Mouse (Mus musculus): ENCODE results near the gene Itgav. TPM values are rescaled to one million over a fixed set of nuclear protein-coding genes. Genes with fewer than 3 reads are reported as not detected.

The Itgav gene
- polyA plus RNA-seq, 1 experiment from 2014 or later = 32.9 TPM

GRCm38 (mm10) chr2:83683731-83684519 lies 40.3 kb upstream of the Itgav start:
- Histone ChIP-seq H3K27me3 (ENCODE audit: control insufficient read depth, insufficient read depth, low read length) (no peaks in the 10 kb centered on the region), H3K4me1 (ENCODE audit: control insufficient read depth, insufficient read depth, low read length) (no peaks in the 10 kb centered on the region), H3K4me2 (ENCODE audit: low read depth, low read length) (no peak overlapping the region), H3K36me3 (ENCODE audit: control insufficient read depth, insufficient read depth, low read length) (no peaks in the 10 kb centered on the region), H3K9ac (replicated peaks; ENCODE audit: low read depth, low read length) (no peak overlapping the region), H3K27ac (ENCODE audit: low read depth, low read length) (no peak overlapping the region), H3K9me3 (ENCODE audit: control insufficient read depth, low read length) (no peaks in the 10 kb centered on the region), H3K4me3 (ENCODE audit: low read depth, low read length) (no peak overlapping the region)
- ATAC-seq (ENCODE audit: low read depth) = no peak
- 79% methylated on average over 9 of the region's 9 CpGs for WGBS

GRCm38 (mm10) chr2:83684691-83685090 lies 39.5 kb upstream of the Itgav start:
- Histone ChIP-seq H3K36me3 (ENCODE audit: control insufficient read depth, insufficient read depth, low read length) (no peaks in the 10 kb centered on the region), H3K27me3 (ENCODE audit: control insufficient read depth, insufficient read depth, low read length) (no peaks in the 10 kb centered on the region), H3K9me3 (ENCODE audit: control insufficient read depth, low read length) (no peaks in the 10 kb centered on the region), H3K4me2 (ENCODE audit: low read depth, low read length) (no peak overlapping the region), H3K4me3 (ENCODE audit: low read depth, low read length) (no peak overlapping the region), H3K9ac (replicated peaks; ENCODE audit: low read depth, low read length) (no peak overlapping the region), H3K4me1 (ENCODE audit: control insufficient read depth, insufficient read depth, low read length) (no peaks in the 10 kb centered on the region), H3K27ac (ENCODE audit: low read depth, low read length) (no peak overlapping the region)
- ATAC-seq (ENCODE audit: low read depth) = no peak
- 86% methylated on average over 8 of the region's 8 CpGs for WGBS

DNA sequence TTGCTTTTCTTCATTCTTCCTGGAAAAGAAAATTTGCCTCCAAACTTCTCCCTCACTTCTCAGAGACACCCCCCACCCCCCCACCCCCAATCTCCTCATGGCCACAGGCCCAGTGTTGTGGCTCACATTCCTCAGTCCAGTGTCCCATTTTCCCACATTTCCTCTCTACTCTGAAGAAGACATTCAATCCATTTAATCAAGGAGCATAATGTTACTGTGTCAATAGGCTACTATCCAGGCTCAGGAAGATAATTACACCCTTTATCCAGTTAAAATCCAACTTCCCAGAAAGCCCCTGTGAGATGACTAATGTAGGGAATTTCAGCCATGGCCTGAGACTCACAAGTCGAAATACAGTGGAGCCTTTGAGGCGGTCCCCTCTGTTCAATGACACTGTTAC lies 33.8 kb upstream of the Itgav start:
- Histone ChIP-seq H3K27ac (ENCODE audit: low read depth, low read length) (no peak overlapping the region), H3K4me2 (ENCODE audit: low read depth, low read length) (no peak overlapping the region), H3K27me3 (ENCODE audit: control insufficient read depth, insufficient read depth, low read length) (no peaks in the 10 kb centered on the region), H3K4me3 (ENCODE audit: low read depth, low read length) (no peak overlapping the region), H3K9ac (replicated peaks; ENCODE audit: low read depth, low read length) (no peak overlapping the region), H3K4me1 (ENCODE audit: control insufficient read depth, insufficient read depth, low read length) (no peaks in the 10 kb centered on the region), H3K36me3 (ENCODE audit: control insufficient read depth, insufficient read depth, low read length) (no peaks in the 10 kb centered on the region), H3K9me3 (ENCODE audit: control insufficient read depth, low read length) (no peaks in the 10 kb centered on the region)
- no peak for ATAC-seq (ENCODE audit: low read depth)
- WGBS = 79% methylated on average over 2 of the region's 2 CpGs

GRCm38 (mm10) chr2:83692651-83693545 lies 31.3 kb upstream of the Itgav start:
- Histone ChIP-seq H3K4me2 (ENCODE audit: low read depth, low read length) (no peak overlapping the region), H3K9me3 (ENCODE audit: control insufficient read depth, low read length) (no peaks in the 10 kb centered on the region), H3K9ac (replicated peaks; ENCODE audit: low read depth, low read length) (no peak overlapping the region), H3K4me1 (ENCODE audit: control insufficient read depth, insufficient read depth, low read length) (no peaks in the 10 kb centered on the region), H3K27ac (ENCODE audit: low read depth, low read length) (no peak overlapping the region), H3K36me3 (ENCODE audit: control insufficient read depth, insufficient read depth, low read length) (no peaks in the 10 kb centered on the region), H3K27me3 (ENCODE audit: control insufficient read depth, insufficient read depth, low read length) (no peaks in the 10 kb centered on the region), H3K4me3 (ENCODE audit: low read depth, low read length) (no peak overlapping the region)
- WGBS = 17% methylated on average over 10 of the region's 10 CpGs
- 0 out of 2 replicates have a peak, but pooled peaks have one; percentile 17 for ATAC-seq (ENCODE audit: low read depth)

DNA sequence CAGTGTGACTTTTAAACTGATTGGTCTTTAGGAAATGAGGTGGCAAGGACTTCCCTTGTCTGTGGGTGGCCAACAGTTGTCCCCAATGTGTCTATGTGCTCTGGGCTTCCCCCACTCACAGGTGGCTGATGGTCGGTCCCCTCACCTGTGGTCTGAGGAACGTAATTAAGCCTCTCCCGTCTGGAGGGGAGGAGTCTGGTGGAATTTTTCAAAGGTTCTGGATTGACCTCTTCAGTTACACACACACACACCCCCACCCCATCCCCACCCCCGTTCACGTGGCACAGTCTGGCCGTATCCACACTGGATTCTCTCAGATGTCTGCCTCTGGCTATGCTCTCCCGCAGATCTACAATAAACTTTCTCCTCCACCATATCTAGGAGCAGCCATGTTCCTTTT lies 30.1 kb upstream of the Itgav start:
- Histone ChIP-seq H3K9ac (replicated peaks; ENCODE audit: low read depth, low read length) (no peak overlapping the region), H3K27me3 (ENCODE audit: control insufficient read depth, insufficient read depth, low read length) (no peaks in the 10 kb centered on the region), H3K4me2 (ENCODE audit: low read depth, low read length) (no peak overlapping the region), H3K4me3 (ENCODE audit: low read depth, low read length) (no peak overlapping the region), H3K4me1 (ENCODE audit: control insufficient read depth, insufficient read depth, low read length) (no peaks in the 10 kb centered on the region), H3K9me3 (ENCODE audit: control insufficient read depth, low read length) (no peaks in the 10 kb centered on the region), H3K27ac (ENCODE audit: low read depth, low read length) (no peak overlapping the region), H3K36me3 (ENCODE audit: control insufficient read depth, insufficient read depth, low read length) (no peaks in the 10 kb centered on the region)
- no peak for ATAC-seq (ENCODE audit: low read depth)
- WGBS = 87% methylated on average over 7 of the region's 7 CpGs

DNA sequence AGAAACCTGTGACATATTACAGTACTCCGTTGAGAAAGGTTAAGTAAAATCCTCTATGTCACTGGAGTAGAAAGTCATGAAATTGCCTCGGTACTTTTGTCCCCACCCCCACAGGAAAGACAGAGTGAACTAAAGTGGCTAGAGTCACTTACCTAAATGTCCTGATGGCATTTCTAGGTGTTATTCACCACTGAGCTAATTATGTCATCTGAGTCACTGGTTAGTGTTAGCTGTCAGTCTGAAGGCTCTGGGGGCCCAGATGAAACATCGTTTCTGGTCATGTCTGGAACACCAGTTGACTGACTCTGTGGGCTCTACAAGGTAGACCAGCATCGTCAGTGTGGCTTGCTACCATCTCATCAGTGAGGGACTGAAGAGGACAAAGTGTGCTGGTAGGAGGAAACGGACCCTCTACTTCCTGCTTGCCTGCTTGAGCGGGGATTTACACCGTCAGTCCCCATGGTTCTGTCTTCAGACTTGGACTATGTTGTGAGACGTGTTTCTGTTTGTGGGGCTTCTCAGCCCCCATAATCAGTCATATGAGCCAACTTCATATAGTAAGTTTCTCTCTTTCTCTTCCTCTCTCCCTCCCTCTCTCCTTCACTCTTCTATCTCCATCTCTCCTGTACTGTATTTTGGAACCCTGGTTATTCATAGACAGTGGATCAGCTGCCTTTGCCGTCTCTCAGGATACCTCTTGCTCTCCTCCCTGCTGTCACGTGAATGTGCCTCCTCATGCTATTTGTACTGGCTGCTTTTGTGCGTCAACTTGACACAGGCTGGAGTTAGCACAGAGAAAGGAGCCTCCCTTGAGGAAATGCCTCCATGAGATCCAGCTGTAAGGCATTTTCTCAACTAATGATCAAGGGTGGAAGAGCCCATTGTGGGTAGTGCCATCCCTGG lies 28.6 kb upstream of the Itgav start:
- H3K27ac ChIP-seq (ENCODE audit: low read depth, low read length) = no peak overlapping the region
- no peaks in the 10 kb centered on the region for H3K9me3 ChIP-seq (ENCODE audit: control insufficient read depth, low read length)
- H3K9ac ChIP-seq (replicated peaks; ENCODE audit: low read depth, low read length) = no peak overlapping the region
- no peak overlapping the region for H3K4me3 ChIP-seq (ENCODE audit: low read depth, low read length)
- no peaks in the 10 kb centered on the region for H3K27me3 ChIP-seq (ENCODE audit: control insufficient read depth, insufficient read depth, low read length)
- 84% methylated on average over 11 of the region's 11 CpGs for WGBS
- no peaks in the 10 kb centered on the region for H3K4me1 ChIP-seq (ENCODE audit: control insufficient read depth, insufficient read depth, low read length)
- no peak for ATAC-seq (ENCODE audit: low read depth)
- no peak overlapping the region for H3K4me2 ChIP-seq (ENCODE audit: low read depth, low read length)
- no peaks in the 10 kb centered on the region for H3K36me3 ChIP-seq (ENCODE audit: control insufficient read depth, insufficient read depth, low read length)

DNA sequence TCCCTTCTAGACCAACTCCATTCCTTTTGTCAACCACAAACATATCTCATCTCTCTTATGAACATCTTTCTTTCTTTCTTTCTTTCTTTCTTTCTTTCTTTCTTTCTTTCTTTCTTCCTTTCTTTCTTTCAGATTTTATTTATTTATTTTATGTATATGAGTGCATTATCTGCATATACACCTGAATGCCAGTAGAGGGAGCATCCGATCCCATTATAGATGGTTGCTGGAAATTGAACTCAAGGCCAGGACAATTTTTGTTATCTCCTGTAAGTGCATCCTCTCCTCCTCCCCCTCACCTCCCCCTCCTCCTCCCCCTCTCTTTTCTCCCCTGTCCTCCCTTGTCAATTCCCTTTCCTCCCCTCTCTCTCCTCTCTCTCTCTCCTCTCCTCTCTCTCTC lies 25.7 kb upstream of the Itgav start:
- Histone ChIP-seq H3K27me3 (ENCODE audit: control insufficient read depth, insufficient read depth, low read length) (no peaks in the 10 kb centered on the region), H3K9ac (replicated peaks; ENCODE audit: low read depth, low read length) (no peak overlapping the region), H3K27ac (ENCODE audit: low read depth, low read length) (no peak overlapping the region), H3K9me3 (ENCODE audit: control insufficient read depth, low read length) (no peaks in the 10 kb centered on the region), H3K36me3 (ENCODE audit: control insufficient read depth, insufficient read depth, low read length) (no peaks in the 10 kb centered on the region), H3K4me2 (ENCODE audit: low read depth, low read length) (no peak overlapping the region), H3K4me3 (ENCODE audit: low read depth, low read length) (no peak overlapping the region), H3K4me1 (ENCODE audit: control insufficient read depth, insufficient read depth, low read length) (no peaks in the 10 kb centered on the region)
- ATAC-seq (ENCODE audit: low read depth) = no peak
- 82% methylated on average over 1 of the region's 1 CpGs for WGBS

DNA sequence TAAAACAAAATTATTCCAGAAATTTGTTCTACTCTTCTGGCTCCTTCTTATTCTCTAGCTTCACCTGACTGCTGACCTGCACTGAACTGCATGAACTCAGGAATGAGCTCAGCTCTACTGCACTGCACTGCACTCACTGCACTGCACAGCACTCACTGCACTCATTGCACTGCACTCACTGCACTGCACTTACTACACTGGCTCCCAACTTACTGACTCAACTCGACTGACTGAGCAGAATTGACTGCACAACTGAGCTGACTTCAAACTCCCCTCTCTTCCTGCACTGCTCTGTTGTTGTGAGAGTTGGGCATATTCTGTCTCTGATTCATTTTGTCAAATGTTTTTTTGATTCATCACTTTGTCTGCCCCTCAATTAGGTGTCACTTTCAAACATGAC lies 24.9 kb upstream of the Itgav start:
- H3K9ac ChIP-seq (replicated peaks; ENCODE audit: low read depth, low read length) = no peak overlapping the region
- H3K27me3 ChIP-seq (ENCODE audit: control insufficient read depth, insufficient read depth, low read length) = no peaks in the 10 kb centered on the region
- H3K4me1 ChIP-seq (ENCODE audit: control insufficient read depth, insufficient read depth, low read length) = no peaks in the 10 kb centered on the region
- H3K4me2 ChIP-seq (ENCODE audit: low read depth, low read length) = no peak overlapping the region
- ATAC-seq (ENCODE audit: low read depth) = no peak
- H3K4me3 ChIP-seq (ENCODE audit: low read depth, low read length) = no peak overlapping the region
- no peak overlapping the region for H3K27ac ChIP-seq (ENCODE audit: low read depth, low read length)
- H3K36me3 ChIP-seq (ENCODE audit: control insufficient read depth, insufficient read depth, low read length) = no peaks in the 10 kb centered on the region
- WGBS = 59% methylated on average over 1 of the region's 1 CpGs
- no peaks in the 10 kb centered on the region for H3K9me3 ChIP-seq (ENCODE audit: control insufficient read depth, low read length)
